Mouse (Mus musculus) liver, embryonic 12.5 days (tissue): ENCODE results near the gene Zfp385b. TPM values are rescaled to one million over a fixed set of nuclear protein-coding genes. Genes with fewer than 3 reads are reported as not detected.

ENCODE experiments used
- ATAC-seq: fragments of 200-750 bp; cut with Nextera tagmentation; 2 replicates; pipeline ENCODE4 v1.8.0; 2017; ENCODE audit warnings: moderate number of reproducible peaks, mild to moderate bottlenecking, moderate library complexity
- H3K27ac ChIP-seq: fragments of 300-500 bp; sonication (generic); 2 replicates; pipeline ENCODE4 v1.5.1; 2016; ENCODE audit warnings: mild to moderate bottlenecking
- H3K27me3 ChIP-seq: fragments of 300-500 bp; sonication (generic); replicated peaks from 2 replicates; pipeline ENCODE4 v1.6.1; 2016; ENCODE audit warnings: mild to moderate bottlenecking, moderate library complexity
- H3K36me3 ChIP-seq: fragments of 300-500 bp; sonication (generic); 2 replicates; pipeline ENCODE4 v1.6.1; 2016; ENCODE audit warnings: mild to moderate bottlenecking, moderate library complexity
- H3K4me1 ChIP-seq: fragments of 300-500 bp; sonication (generic); 2 replicates; pipeline ENCODE4 v1.6.1; 2016
- H3K4me2 ChIP-seq: fragments of 300-500 bp; sonication (generic); 2 replicates; pipeline ENCODE4 v1.6.1; 2016; ENCODE audit warnings: mild to moderate bottlenecking, moderate library complexity
- H3K4me3 ChIP-seq: fragments of 300-500 bp; sonication (generic); 2 replicates; pipeline ENCODE4 v1.5.1; 2016; ENCODE audit warnings: mild to moderate bottlenecking, moderate library complexity
- H3K9ac ChIP-seq: fragments of 300-500 bp; sonication (generic); 2 replicates; pipeline ENCODE4 v1.6.1; 2016; ENCODE audit warnings: mild to moderate bottlenecking, moderate library complexity
- H3K9me3 ChIP-seq: fragments of 300-500 bp; sonication (generic); replicated peaks from 2 replicates; pipeline ENCODE4 v1.6.1; 2016; ENCODE audit warnings: mild to moderate bottlenecking, moderate library complexity
- WGBS: fragments of 180-500 bp; shearing (Covaris S2); methylation state at CpG from one replicate; pipeline ENCODE4 v1.1.7; 2016; ENCODE audit not compliant: insufficient replicate concordance; 5-methylcytosine and 5-hydroxymethylcytosine counted together
- polyA plus RNA-seq: library from polyadenylated mRNA; unstranded; fragments of >200 nt; fragmentation: Nextera tagmentation; extraction: Ambion mirVana; gene quantifications from 2 replicates; pipeline ENCODE4 v1.2.1, GENCODE M21; 2016

The Zfp385b gene
- polyA plus RNA-seq, 1 experiment from 2014 or later: 2.3 TPM

- no peaks in the 10 kb centered on the region for H3K36me3 ChIP-seq
- 66% methylated on average over 5 of the region's 5 CpGs for WGBS
- no peak overlapping the region for H3K4me2 ChIP-seq
- no peaks in the 10 kb centered on the region for H3K4me1 ChIP-seq
- H3K9ac ChIP-seq: no peak overlapping the region
- H3K9me3 ChIP-seq: no peaks in the 10 kb centered on the region
- no peaks in the 10 kb centered on the region for H3K27me3 ChIP-seq
- no peak for ATAC-seq
- no peak overlapping the region for H3K4me3 ChIP-seq
- no peak overlapping the region for H3K27ac ChIP-seq
Measured at GRCm38 (mm10) chr2:77682205-77682604, 137.2 kb downstream of the Zfp385b start.

GRCm38 (mm10) chr2:77681741-77682140 lies 137.7 kb downstream of the Zfp385b start:
- Histone ChIP-seq H3K27ac (no peak overlapping the region), H3K9me3 (no peaks in the 10 kb centered on the region), H3K4me1 (no peaks in the 10 kb centered on the region), H3K27me3 (no peaks in the 10 kb centered on the region), H3K9ac (no peak overlapping the region), H3K4me3 (no peak overlapping the region), H3K4me2 (no peak overlapping the region), H3K36me3 (no peaks in the 10 kb centered on the region)
- ATAC-seq: no peak
- WGBS: 68% methylated on average over 5 of the region's 5 CpGs

GRCm38 (mm10) chr2:77673770-77674169 lies 145.7 kb downstream of the Zfp385b start:
- H3K4me3 ChIP-seq: no peak overlapping the region
- H3K9ac ChIP-seq: no peak overlapping the region
- peak overlapping the region; percentile 45 for H3K4me2 ChIP-seq
- no peaks in the 10 kb centered on the region for H3K9me3 ChIP-seq
- WGBS: 31% methylated on average over 10 of the region's 10 CpGs
- no peaks in the 10 kb centered on the region for H3K36me3 ChIP-seq
- peak overlapping the region; percentile 62 for H3K27ac ChIP-seq
- ATAC-seq: peak; percentile 98
- H3K27me3 ChIP-seq: no peaks in the 10 kb centered on the region
- peaks cover 23% of the 10 kb centered on the region for H3K4me1 ChIP-seq

- WGBS: 61% methylated on average over 5 of the region's 5 CpGs
- peak; percentile 53 for ATAC-seq
Measured at GRCm38 (mm10) chr2:77672215-77672905, 147.1 kb downstream of the Zfp385b start.

GRCm38 (mm10) chr2:77662171-77662570 lies 157.3 kb downstream of the Zfp385b start:
- H3K36me3 ChIP-seq: no peaks in the 10 kb centered on the region
- H3K4me3 ChIP-seq: no peak overlapping the region
- no peak overlapping the region for H3K4me2 ChIP-seq
- no peaks in the 10 kb centered on the region for H3K27me3 ChIP-seq
- no peak for ATAC-seq
- no peak overlapping the region for H3K9ac ChIP-seq
- no peaks in the 10 kb centered on the region for H3K9me3 ChIP-seq
- 69% methylated on average over 5 of the region's 5 CpGs for WGBS
- no peaks in the 10 kb centered on the region for H3K4me1 ChIP-seq
- H3K27ac ChIP-seq: no peak overlapping the region

More at GRCm38 (mm10) chr2:77672215-77672905, 147.1 kb downstream of the Zfp385b start:
- H3K27ac ChIP-seq: peak overlapping the region; percentile 51; the same call in 1 of the 2 replicates
- H3K4me1 ChIP-seq: peaks cover 23% of the 10 kb centered on the region
- H3K27me3 ChIP-seq: no peaks in the 10 kb centered on the region
- peak overlapping the region; percentile 45 for H3K4me2 ChIP-seq
- H3K9me3 ChIP-seq: no peaks in the 10 kb centered on the region
- no peak overlapping the region for H3K4me3 ChIP-seq
- H3K36me3 ChIP-seq: no peaks in the 10 kb centered on the region
- no peak overlapping the region for H3K9ac ChIP-seq

- Histone ChIP-seq H3K27ac (no peak overlapping the region), H3K9me3 (no peaks in the 10 kb centered on the region), H3K9ac (no peak overlapping the region), H3K36me3 (no peaks in the 10 kb centered on the region), H3K4me1 (no peaks in the 10 kb centered on the region), H3K27me3 (no peaks in the 10 kb centered on the region), H3K4me2 (no peak overlapping the region), H3K4me3 (no peak overlapping the region)
- 75% methylated on average over 2 of the region's 2 CpGs for WGBS
- no peak for ATAC-seq
Measured at GRCm38 (mm10) chr2:77653686-77654085, 165.8 kb downstream of the Zfp385b start.

- no peak overlapping the region for H3K9ac ChIP-seq
- H3K4me1 ChIP-seq: peaks cover 22% of the 10 kb centered on the region
- H3K9me3 ChIP-seq: no peaks in the 10 kb centered on the region
- H3K27ac ChIP-seq: no peak overlapping the region
- H3K4me3 ChIP-seq: no peak overlapping the region
- H3K4me2 ChIP-seq: no peak overlapping the region
- 63% methylated on average over 8 of the region's 8 CpGs for WGBS
- H3K27me3 ChIP-seq: no peaks in the 10 kb centered on the region
- no peak for ATAC-seq
- no peaks in the 10 kb centered on the region for H3K36me3 ChIP-seq
Measured at GRCm38 (mm10) chr2:77641521-77642170, 177.8 kb downstream of the Zfp385b start.

GRCm38 (mm10) chr2:77639993-77640392 lies 179.4 kb downstream of the Zfp385b start:
- Histone ChIP-seq H3K9ac (no peak overlapping the region), H3K4me1 (peaks cover 22% of the 10 kb centered on the region), H3K27ac (no peak overlapping the region), H3K27me3 (no peaks in the 10 kb centered on the region), H3K4me3 (no peak overlapping the region), H3K36me3 (no peaks in the 10 kb centered on the region), H3K9me3 (no peaks in the 10 kb centered on the region), H3K4me2 (no peak overlapping the region)
- peak; percentile 79 for ATAC-seq
- 23% methylated on average over 5 of the region's 5 CpGs for WGBS

GRCm38 (mm10) chr2:77631606-77632005 lies 187.8 kb downstream of the Zfp385b start:
- Histone ChIP-seq H3K27me3 (no peaks in the 10 kb centered on the region), H3K9ac (no peak overlapping the region), H3K27ac (no peak overlapping the region), H3K36me3 (no peaks in the 10 kb centered on the region), H3K4me1 (no peaks in the 10 kb centered on the region), H3K4me2 (no peak overlapping the region), H3K4me3 (no peak overlapping the region), H3K9me3 (no peaks in the 10 kb centered on the region)
- ATAC-seq: no peak
- WGBS: 52% methylated on average over 3 of the region's 3 CpGs

- no peaks in the 10 kb centered on the region for H3K9me3 ChIP-seq
- no peak overlapping the region for H3K27ac ChIP-seq
- ATAC-seq: no peak
- 68% methylated on average over 3 of the region's 3 CpGs for WGBS
- H3K4me2 ChIP-seq: no peak overlapping the region
- no peaks in the 10 kb centered on the region for H3K4me1 ChIP-seq
- no peaks in the 10 kb centered on the region for H3K27me3 ChIP-seq
- no peak overlapping the region for H3K9ac ChIP-seq
- no peaks in the 10 kb centered on the region for H3K36me3 ChIP-seq
- H3K4me3 ChIP-seq: no peak overlapping the region
Measured at GRCm38 (mm10) chr2:77627622-77628231, 191.7 kb downstream of the Zfp385b start.

- H3K9ac ChIP-seq: no peak overlapping the region
- WGBS: 61% methylated on average over 4 of the region's 4 CpGs
Measured at GRCm38 (mm10) chr2:77618686-77619085, 200.8 kb downstream of the Zfp385b start.

GRCm38 (mm10) chr2:77610303-77610991 lies 209.0 kb downstream of the Zfp385b start:
- Histone ChIP-seq H3K36me3 (no peaks in the 10 kb centered on the region), H3K9me3 (no peaks in the 10 kb centered on the region), H3K9ac (no peak overlapping the region), H3K4me2 (no peak overlapping the region), H3K4me3 (no peak overlapping the region), H3K4me1 (no peaks in the 10 kb centered on the region), H3K27me3 (no peaks in the 10 kb centered on the region), H3K27ac (no peak overlapping the region)
- WGBS: 63% methylated on average over 7 of the region's 7 CpGs
- ATAC-seq: no peak

More at GRCm38 (mm10) chr2:77618686-77619085, 200.8 kb downstream of the Zfp385b start:
- H3K4me2 ChIP-seq: no peak overlapping the region
- no peak for ATAC-seq
- H3K27ac ChIP-seq: no peak overlapping the region
- no peak overlapping the region for H3K4me3 ChIP-seq
- H3K9me3 ChIP-seq: 0 out of 2 replicates have a peak, but pooled peaks cover 3% of the 10 kb centered on the region
- H3K36me3 ChIP-seq: no peaks in the 10 kb centered on the region
- H3K27me3 ChIP-seq: no peaks in the 10 kb centered on the region
- H3K4me1 ChIP-seq: no peaks in the 10 kb centered on the region
